Mouse (Mus musculus) stomach, postnatal 0 days (tissue): ENCODE data around the gene Fam71b. TPM values are rescaled to one million over a fixed set of nuclear protein-coding genes. Genes with fewer than 3 reads are reported as not detected.

Experiments used
- ATAC-seq: fragments of 200-750 bp; cut with Nextera tagmentation; 2 replicates; pipeline ENCODE4 v1.8.0; 2017; ENCODE audit not compliant: low FRiP score, low TSS enrichment
- DNase-seq: peaks from one replicate; pipeline ENCODE4 v3.0.0-alpha.2; 2016; ENCODE audit warnings: low spot score
- H3K27ac ChIP-seq: fragments of 300-500 bp; sonication (generic); replicated peaks from 2 replicates; pipeline ENCODE4 v1.5.1; 2014; ENCODE audit warnings: mild to moderate bottlenecking, control low read depth
- H3K27me3 ChIP-seq: fragments of 300-500 bp; sonication (generic); 2 replicates; pipeline ENCODE4 v1.6.1; 2014; ENCODE audit warnings: low read length; ENCODE audit not compliant: control insufficient read depth, insufficient read depth
- H3K36me3 ChIP-seq: fragments of 300-500 bp; sonication (generic); 2 replicates; pipeline ENCODE4 v1.6.1; 2014; ENCODE audit warnings: low read length, mixed read lengths; ENCODE audit not compliant: control insufficient read depth, insufficient read depth
- H3K4me1 ChIP-seq: fragments of 300-500 bp; sonication (generic); replicated peaks from 2 replicates; pipeline ENCODE4 v1.6.1; 2014; ENCODE audit warnings: antibody characterized with exemption; ENCODE audit not compliant: control insufficient read depth, insufficient read depth
- H3K4me2 ChIP-seq: fragments of 300-500 bp; sonication (generic); replicated peaks from 2 replicates; pipeline ENCODE4 v1.6.1; 2014; ENCODE audit warnings: low read depth, mild to moderate bottlenecking, control low read depth, moderate library complexity
- H3K4me3 ChIP-seq: fragments of 300-500 bp; sonication (generic); 2 replicates; pipeline ENCODE4 v1.5.1; 2014; ENCODE audit warnings: low read depth, low read length, control low read depth
- H3K9ac ChIP-seq: fragments of 300-500 bp; sonication (generic); 2 replicates; pipeline ENCODE4 v1.6.1; 2014; ENCODE audit warnings: mild to moderate bottlenecking, low read length, control low read depth, mixed read lengths
- H3K9me3 ChIP-seq: fragments of 300-500 bp; sonication (generic); 2 replicates; pipeline ENCODE4 v1.6.1; 2016; ENCODE audit warnings: low read length; ENCODE audit not compliant: control insufficient read depth
- CTCF ChIP-seq: IDR thresholded peaks from 2 replicates; pipeline ENCODE4 v1.5.1; 2016; ENCODE audit warnings: antibody characterized with exemption, low read depth, mild to moderate bottlenecking, moderate library complexity
- EP300 ChIP-seq: optimal IDR thresholded peaks from 2 replicates; pipeline ENCODE3; 2016; ENCODE audit warnings: antibody characterized with exemption
- WGBS: fragments of 180-500 bp; shearing (Covaris S2); extraction: QIAGEN DNeasy Blood & Tissue Kit; methylation state at CpG from one replicate; pipeline ENCODE4 v1.1.7; 2014; 5-methylcytosine and 5-hydroxymethylcytosine counted together
- polyA plus RNA-seq: library from polyadenylated mRNA; unstranded; fragments of >200 nt; fragmentation: Nextera tagmentation; extraction: Ambion mirVana; gene quantifications from 2 replicates; pipeline ENCODE4 v1.2.1, GENCODE M21; 2015

The Fam71b gene
- polyA plus RNA-seq, 1 experiment from 2014 or later: not detected

GRCm38 (mm10) chr11:46377819-46378782 is 18.3 kb upstream of the Fam71b start:
- 82% methylated on average over 8 of the region's 8 CpGs for WGBS
- H3K27ac ChIP-seq: no peak overlapping the region
- no peak overlapping the region for H3K4me2 ChIP-seq
- no peak for TF ChIP-seq EP300
- no peak for TF ChIP-seq CTCF
- H3K27me3 ChIP-seq: no peaks in the 10 kb centered on the region
- H3K9me3 ChIP-seq: no peaks in the 10 kb centered on the region
- ATAC-seq (no peak), DNase-seq (no peak)
- H3K4me3 ChIP-seq: no peak overlapping the region
- no peak overlapping the region for H3K9ac ChIP-seq
- no peaks in the 10 kb centered on the region for H3K4me1 ChIP-seq
- H3K36me3 ChIP-seq: no peaks in the 10 kb centered on the region

- H3K4me1 ChIP-seq: no peaks in the 10 kb centered on the region
- H3K27me3 ChIP-seq: no peaks in the 10 kb centered on the region
- H3K36me3 ChIP-seq: no peaks in the 10 kb centered on the region
- DNase-seq (no peak), ATAC-seq (no peak)
- no peak overlapping the region for H3K9ac ChIP-seq
- H3K4me2 ChIP-seq: no peak overlapping the region
- no peak overlapping the region for H3K4me3 ChIP-seq
- TF ChIP-seq CTCF: no peak
- no peak for TF ChIP-seq EP300
- no peak overlapping the region for H3K27ac ChIP-seq
- H3K9me3 ChIP-seq: no peaks in the 10 kb centered on the region
- 78% methylated on average over 7 of the region's 7 CpGs for WGBS
These were observed 16.2 kb upstream of the Fam71b start for GRCm38 (mm10) chr11:46380097-46380675.

GRCm38 (mm10) chr11:46382466-46382865 is 13.9 kb upstream of the Fam71b start:
- no peak overlapping the region for H3K27ac ChIP-seq
- H3K9me3 ChIP-seq: no peaks in the 10 kb centered on the region
- 91% methylated on average over 4 of the region's 4 CpGs for WGBS

DNA sequence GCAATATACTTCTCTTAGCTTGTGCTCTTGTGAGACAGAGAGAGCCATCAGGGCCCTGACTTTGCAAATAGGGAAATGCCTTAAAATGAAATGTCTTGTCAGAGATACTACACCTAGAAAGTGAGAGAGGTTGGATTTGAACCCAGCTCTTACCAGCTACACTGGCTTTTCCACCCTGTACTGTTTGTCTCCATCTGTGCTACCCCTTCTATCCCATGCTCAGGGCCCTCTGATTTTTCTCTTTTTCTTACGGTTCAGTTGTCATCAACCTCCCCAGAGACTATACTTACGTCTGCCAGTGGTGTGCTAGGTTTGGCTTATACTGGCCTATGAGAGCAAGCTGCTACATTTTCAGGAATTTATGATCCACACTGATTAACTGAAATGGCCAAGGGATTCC is 11.4 kb upstream of the Fam71b start:
- H3K9ac ChIP-seq: no peak overlapping the region
- no peaks in the 10 kb centered on the region for H3K36me3 ChIP-seq
- no peaks in the 10 kb centered on the region for H3K4me1 ChIP-seq
- no peak overlapping the region for H3K4me2 ChIP-seq
- H3K4me3 ChIP-seq: no peak overlapping the region
- no peak overlapping the region for H3K27ac ChIP-seq
- no peak for DNase-seq
- H3K9me3 ChIP-seq: no peaks in the 10 kb centered on the region
- no peak for TF ChIP-seq EP300
- TF ChIP-seq CTCF: no peak
- H3K27me3 ChIP-seq: no peaks in the 10 kb centered on the region
- WGBS: 91% methylated on average over 2 of the region's 2 CpGs
- ATAC-seq: no peak

More at GRCm38 (mm10) chr11:46382466-46382865, 13.9 kb upstream of the Fam71b start:
- Histone ChIP-seq H3K27me3 (no peaks in the 10 kb centered on the region), H3K4me3 (no peak overlapping the region), H3K4me1 (no peaks in the 10 kb centered on the region), H3K4me2 (no peak overlapping the region), H3K9ac (no peak overlapping the region), H3K36me3 (no peaks in the 10 kb centered on the region)
- ATAC-seq (no peak), DNase-seq (no peak)
- no peak for TF ChIP-seq EP300
- TF ChIP-seq CTCF: no peak

DNA sequence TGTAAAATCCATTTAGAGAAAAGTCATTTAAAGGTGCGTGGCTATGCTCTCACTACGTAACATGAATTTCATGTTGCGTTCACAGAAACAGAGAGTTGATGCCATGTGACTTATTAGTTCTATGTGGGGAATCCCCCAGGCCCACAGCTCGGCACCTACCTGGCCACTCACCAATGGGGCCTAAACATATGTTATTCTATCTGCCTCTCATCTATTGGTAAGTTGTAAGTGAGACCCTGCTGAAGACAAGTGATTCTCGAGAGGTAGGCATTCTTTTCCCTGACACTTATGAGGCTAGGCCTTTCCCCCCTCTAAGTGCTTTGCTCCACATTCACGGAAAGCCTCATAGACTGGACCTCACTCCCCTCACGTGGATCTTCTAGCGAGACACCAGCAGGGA is 9.8 kb upstream of the Fam71b start:
- DNase-seq (no peak), ATAC-seq (no peak)
- no peaks in the 10 kb centered on the region for H3K36me3 ChIP-seq
- H3K27me3 ChIP-seq: no peaks in the 10 kb centered on the region
- no peak overlapping the region for H3K9ac ChIP-seq
- H3K27ac ChIP-seq: no peak overlapping the region
- H3K9me3 ChIP-seq: no peaks in the 10 kb centered on the region
- 81% methylated on average over 8 of the region's 8 CpGs for WGBS
- H3K4me2 ChIP-seq: no peak overlapping the region
- TF ChIP-seq EP300 (no peak), CTCF (no peak)
- H3K4me1 ChIP-seq: no peaks in the 10 kb centered on the region
- no peak overlapping the region for H3K4me3 ChIP-seq

DNA sequence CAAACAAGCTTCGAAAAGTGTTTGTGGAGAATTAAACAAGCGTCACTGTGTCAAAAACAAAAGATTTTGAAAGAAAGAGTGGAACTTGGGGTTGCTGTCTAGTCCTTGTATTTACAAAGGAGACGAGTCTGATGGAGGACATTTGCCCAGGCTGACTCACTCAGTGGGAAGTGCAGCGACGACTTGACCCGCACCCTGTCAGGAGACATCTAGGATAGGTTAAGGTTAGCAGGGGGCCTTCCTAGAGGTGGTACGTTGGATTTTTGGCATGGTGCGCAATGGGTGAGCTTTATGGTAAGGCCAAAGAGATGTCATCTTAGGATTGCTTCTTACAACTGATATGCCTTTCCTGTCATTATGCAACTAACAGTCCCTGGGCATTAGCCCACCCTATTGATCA is 9.3 kb upstream of the Fam71b start:
- Histone ChIP-seq H3K4me3 (no peak overlapping the region), H3K9ac (no peak overlapping the region), H3K4me2 (no peak overlapping the region), H3K27me3 (no peaks in the 10 kb centered on the region), H3K27ac (no peak overlapping the region), H3K9me3 (no peaks in the 10 kb centered on the region), H3K36me3 (no peaks in the 10 kb centered on the region), H3K4me1 (no peaks in the 10 kb centered on the region)
- ATAC-seq (no peak), DNase-seq (no peak)
- 85% methylated on average over 8 of the region's 8 CpGs for WGBS
- no peak for TF ChIP-seq EP300
- TF ChIP-seq CTCF: no peak
